Mouse (Mus musculus) heart, embryonic 11.5 days (tissue): ENCODE results near the gene Olfr430. TPM values are rescaled to one million over a fixed set of nuclear protein-coding genes. Genes with fewer than 3 reads are reported as not detected.

Source experiments
- ATAC-seq: fragments of 200-750 bp; cut with Nextera tagmentation; replicated peaks from 2 replicates; pipeline ENCODE4 v1.8.0; 2017; ENCODE audit warnings: moderate library complexity; ENCODE audit not compliant: insufficient number of reproducible peaks, low FRiP score, low TSS enrichment
- H3K27ac ChIP-seq: fragments of 300-500 bp; sonication (generic); 2 replicates; pipeline ENCODE4 v1.5.1; 2014; ENCODE audit warnings: mild to moderate bottlenecking, low read depth, low read length
- H3K27me3 ChIP-seq: fragments of 300-500 bp; sonication (generic); 2 replicates; pipeline ENCODE4 v1.6.1; 2014; ENCODE audit warnings: mild to moderate bottlenecking, low read length, mixed read lengths; ENCODE audit not compliant: control insufficient read depth, insufficient read depth
- H3K36me3 ChIP-seq: fragments of 300-500 bp; sonication (generic); 2 replicates; pipeline ENCODE4 v1.6.1; 2014; ENCODE audit warnings: mild to moderate bottlenecking, low read length, moderate library complexity, mixed read lengths; ENCODE audit not compliant: control insufficient read depth, insufficient read depth
- H3K4me1 ChIP-seq: fragments of 300-500 bp; sonication (generic); 2 replicates; pipeline ENCODE4 v1.6.1; 2014; ENCODE audit warnings: low read length; ENCODE audit not compliant: control insufficient read depth, insufficient read depth
- H3K4me2 ChIP-seq: fragments of 300-500 bp; sonication (generic); 2 replicates; pipeline ENCODE4 v1.6.1; 2014; ENCODE audit warnings: mild to moderate bottlenecking, moderate library complexity
- H3K4me3 ChIP-seq: fragments of 300-500 bp; sonication (generic); 2 replicates; pipeline ENCODE4 v1.5.1; 2014; ENCODE audit warnings: low read depth, low read length
- H3K9ac ChIP-seq: fragments of 300-500 bp; sonication (generic); 2 replicates; pipeline ENCODE4 v1.6.1; 2014; ENCODE audit warnings: mild to moderate bottlenecking, low read depth, low read length, moderate library complexity
- H3K9me3 ChIP-seq: fragments of 300-500 bp; sonication (generic); replicated peaks from 2 replicates; pipeline ENCODE4 v1.6.1; 2016; ENCODE audit warnings: low read length; ENCODE audit not compliant: control insufficient read depth
- WGBS: fragments of 180-500 bp; shearing (Covaris S2); extraction: QIAGEN DNeasy Blood & Tissue Kit; methylation state at CpG from one replicate; pipeline ENCODE4 v1.1.7; 2014; ENCODE audit not compliant: insufficient replicate concordance; 5-methylcytosine and 5-hydroxymethylcytosine counted together
- polyA plus RNA-seq: library from polyadenylated mRNA; unstranded; fragments of >200 nt; fragmentation: Nextera tagmentation; extraction: Ambion mirVana; gene quantifications from 2 replicates; pipeline ENCODE4 v1.2.1, GENCODE M21; 2014

The Olfr430 gene
- polyA plus RNA-seq, 1 experiment from 2014 or later = not detected

- no peak for ATAC-seq
- H3K4me1 ChIP-seq = no peaks in the 10 kb centered on the region
- H3K27me3 ChIP-seq = no peaks in the 10 kb centered on the region
- no peak overlapping the region for H3K27ac ChIP-seq
- no peak overlapping the region for H3K4me3 ChIP-seq
- no peaks in the 10 kb centered on the region for H3K36me3 ChIP-seq
- 50% methylated on average over 2 of the region's 2 CpGs for WGBS
- no peak overlapping the region for H3K9ac ChIP-seq
- no peaks in the 10 kb centered on the region for H3K9me3 ChIP-seq
- no peak overlapping the region for H3K4me2 ChIP-seq
These were observed 37.3 kb downstream of the Olfr430 start for GRCm38 (mm10) chr1:174103735-174104134.

GRCm38 (mm10) chr1:174121062-174121461, 54.7 kb downstream of the Olfr430 start, which contains the start of gene Olfr231:
Olfr231 (minus strand) TSS chr1:174121162.
- no peaks in the 10 kb centered on the region for H3K36me3 ChIP-seq
- 72% methylated on average over 2 of the region's 2 CpGs for WGBS
- no peaks in the 10 kb centered on the region for H3K9me3 ChIP-seq
- H3K4me3 ChIP-seq = no peak within 1 kb of the TSS
- H3K4me2 ChIP-seq = no peak within 1 kb of the TSS
- no peaks in the 10 kb centered on the region for H3K27me3 ChIP-seq
- no peaks in the 10 kb centered on the region for H3K4me1 ChIP-seq
- H3K9ac ChIP-seq = no peak within 1 kb of the TSS
- no peak within 1 kb of the TSS for H3K27ac ChIP-seq
- no peak for ATAC-seq

Other genes with a start within 250 kb of the Olfr430 start
- gene Ifi211, start 153.6 kb upstream of the Olfr430 start, polyA plus RNA-seq = 3.1 TPM in 2 replicates
- gene Mndal, start 124.1 kb upstream of the Olfr430 start, polyA plus RNA-seq = 2.7 and 3.7 TPM in 2 replicates
- 0.31 TPM in 1 of 2 replicates, not detected in the other for gene Ifi203, start 123.9 kb upstream of the Olfr430 start, polyA plus RNA-seq
- not detected in 2 replicates for gene Ifi202b, start 83.9 kb upstream of the Olfr430 start, polyA plus RNA-seq
- 2.4 and 3.1 TPM in 2 replicates for gene Ifi205, start 34.8 kb upstream of the Olfr430 start, polyA plus RNA-seq
- gene Olfr433, start 25.9 kb upstream of the Olfr430 start, polyA plus RNA-seq = 0.08 TPM in 1 of 2 replicates, not detected in the other
- not detected in 2 replicates for gene Olfr432, start 17.4 kb upstream of the Olfr430 start, polyA plus RNA-seq
- not detected in 2 replicates for gene Olfr429, start 17.7 kb downstream of the Olfr430 start, polyA plus RNA-seq
- not detected in 2 replicates for gene Olfr427, start 30.3 kb downstream of the Olfr430 start, polyA plus RNA-seq
- gene Olfr231, start 54.6 kb downstream of the Olfr430 start, polyA plus RNA-seq = not detected in 2 replicates
- not detected in 2 replicates for gene Olfr424, start 64.9 kb downstream of the Olfr430 start, polyA plus RNA-seq
- gene Olfr420, start 89.0 kb downstream of the Olfr430 start, polyA plus RNA-seq = 0.28 and 0.36 TPM in 2 replicates
- 9.3 and 11.2 TPM in 2 replicates for gene Spta1, start 106.2 kb downstream of the Olfr430 start, polyA plus RNA-seq
- gene Olfr419, start 185.5 kb downstream of the Olfr430 start, polyA plus RNA-seq = 0.18 TPM in 1 of 2 replicates, not detected in the other